Mouse (Mus musculus) gastrocnemius, adult 2 months (tissue): ENCODE measurements around the gene Tenm2. TPM values are rescaled to one million over a fixed set of nuclear protein-coding genes. Genes with fewer than 3 reads are reported as not detected.
A peak's percentile ranks its signal among the peaks of the same experiment; 100 is the strongest.

Source experiments
- DNase-seq: peaks from one replicate; pipeline ENCODE4 v3.0.0; 2022
- H3K27ac ChIP-seq: fragments of 200-600 bp; 2 replicates; pipeline ENCODE4 v1.8.1; 2022; ENCODE audit warnings: mild to moderate bottlenecking
- H3K4me3 ChIP-seq: fragments of 200-600 bp; 2 replicates; pipeline ENCODE4 v1.8.1; 2022; ENCODE audit warnings: mild to moderate bottlenecking, moderate library complexity
- CTCF ChIP-seq: fragments of 200-600 bp; IDR thresholded peaks from 2 replicates; pipeline ENCODE4 v1.8.1; 2022; ENCODE audit warnings: antibody characterized with exemption, mild to moderate bottlenecking, moderate library complexity
- intact Hi-C: fragments of 180-260 bp; cut with DNase I; formaldehyde crosslinking; loops from one replicate; pipeline ENCODE4 v1.15.1; 2025
- total RNA-seq, 2 experiments: library from RNA; stranded (reverse); gene quantifications; 2 replicates each; pipeline ENCODE4 v1.2.3; 2021

Tenm2 gene
- total RNA-seq, 2 experiments from 2014 or later, result 0.42 to 0.43 TPM

DNA sequence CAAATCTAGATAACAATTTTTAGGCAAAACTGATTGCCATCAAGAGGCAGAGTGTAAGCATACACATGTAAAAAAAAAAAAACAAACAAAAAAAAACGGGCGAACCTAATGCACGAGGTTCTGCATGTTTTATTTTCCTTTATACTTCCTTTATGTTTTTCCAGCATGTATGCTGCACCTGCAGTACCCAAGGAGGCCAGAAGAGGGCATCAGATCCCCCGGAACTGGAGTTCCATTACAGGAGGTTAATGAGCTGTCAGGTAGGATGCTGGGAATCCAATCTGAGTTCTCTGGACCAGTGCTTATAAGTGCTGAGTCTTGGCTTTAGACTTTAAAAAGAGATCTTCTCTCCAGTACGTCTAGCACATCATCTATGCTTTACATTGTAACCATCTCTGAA lies 189.1 kb downstream of the Tenm2 start:
- Histone ChIP-seq H3K4me3 (no peak overlapping the region), H3K27ac (no peak overlapping the region)
- peak; percentile 47 for TF ChIP-seq CTCF
- no peak for DNase-seq
- intact Hi-C loops, result no loop called here

DNA sequence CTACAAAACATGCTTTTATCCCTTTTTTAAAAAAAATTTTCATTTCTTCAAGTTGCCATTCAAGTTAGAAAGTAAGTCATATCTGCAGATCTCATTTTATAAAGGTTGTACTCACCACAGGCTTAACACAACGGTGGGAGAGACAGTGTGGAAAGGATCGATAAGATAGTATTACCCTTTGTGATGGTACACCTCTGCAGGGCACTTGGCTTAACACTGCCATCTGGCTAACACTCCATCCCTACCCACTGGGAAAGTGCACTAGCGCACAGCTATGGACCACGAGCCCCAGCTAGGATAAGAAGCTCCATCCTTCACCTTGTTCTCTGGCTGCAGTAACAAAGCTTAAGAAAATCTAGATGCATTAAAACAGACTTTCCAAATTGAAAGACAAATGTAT lies 194.5 kb downstream of the Tenm2 start:
- H3K4me3 ChIP-seq, result no peak overlapping the region
- TF ChIP-seq CTCF, result no peak
- no peak overlapping the region for H3K27ac ChIP-seq
- no peak for DNase-seq
- intact Hi-C loops, result no loop called here

GRCm38 (mm10) chr11:37039283-37039682 lies 196.5 kb downstream of the Tenm2 start:
- intact Hi-C loops, result no loop called here
- no peak for DNase-seq
- no peak for TF ChIP-seq CTCF
- H3K4me3 ChIP-seq, result no peak overlapping the region
- H3K27ac ChIP-seq, result no peak overlapping the region

DNA sequence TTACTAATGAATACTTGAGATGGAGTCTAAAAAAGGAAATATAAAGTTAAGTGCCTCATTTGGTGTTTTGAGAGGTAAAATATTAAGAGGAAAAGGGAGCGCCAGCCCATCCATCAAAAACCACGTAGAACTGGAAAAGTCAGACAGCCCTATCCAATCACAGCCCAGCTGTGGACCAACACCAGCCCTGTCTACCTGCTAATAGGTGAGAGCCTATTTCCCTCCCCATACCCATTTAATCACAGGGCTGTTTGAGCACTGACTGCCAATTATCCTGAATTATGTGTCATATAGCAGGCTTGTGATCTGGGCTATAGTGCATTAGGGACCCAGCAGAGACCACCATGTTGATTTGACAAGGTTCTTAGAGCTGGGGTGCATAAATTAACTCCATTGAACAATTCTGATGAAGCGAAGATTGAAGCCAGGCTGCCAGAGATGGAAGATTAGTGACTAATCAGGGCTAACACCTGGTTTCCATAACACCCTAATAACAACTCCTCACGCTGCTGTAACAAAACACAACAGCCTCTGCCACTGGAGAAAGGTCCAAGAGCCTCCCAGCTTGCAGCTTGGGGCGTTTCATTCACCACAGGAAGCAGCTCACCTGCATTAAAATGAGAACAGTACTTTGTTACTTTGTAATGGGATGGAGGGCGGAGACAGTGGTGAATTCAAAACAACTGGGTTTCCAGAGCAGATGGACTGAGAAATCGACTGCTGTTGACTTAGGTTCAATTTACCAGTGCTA lies 204.3 kb downstream of the Tenm2 start:
- no peak for DNase-seq

DNA sequence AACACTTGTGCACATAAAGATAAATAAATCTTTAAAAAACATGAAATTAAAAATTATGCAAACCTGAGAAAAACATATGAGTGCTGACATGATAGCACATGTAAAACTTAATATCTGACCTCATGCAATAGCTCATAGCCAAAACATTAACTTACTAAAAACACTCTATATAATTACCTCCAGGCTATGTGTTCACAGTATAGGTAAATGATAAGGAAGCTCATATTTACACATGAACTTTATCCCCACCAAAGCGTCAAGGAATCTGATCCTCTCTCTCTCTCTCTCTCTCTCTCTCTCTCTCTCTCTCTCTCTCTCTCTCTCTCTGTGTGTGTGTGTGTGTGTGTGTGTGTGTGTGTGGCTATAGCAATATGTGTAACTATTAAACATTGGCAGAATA lies 223.9 kb downstream of the Tenm2 start:
- DNase-seq, result no peak
- no peak for TF ChIP-seq CTCF
- intact Hi-C loops, result no loop called here
- Histone ChIP-seq H3K27ac (no peak overlapping the region), H3K4me3 (no peak overlapping the region)

More for the DNA sequence above, 204.3 kb downstream of the Tenm2 start:
- Histone ChIP-seq H3K4me3 (no peak overlapping the region), H3K27ac (no peak overlapping the region)
- intact Hi-C loops, result no loop called here
- no peak for TF ChIP-seq CTCF

GRCm38 (mm10) chr11:37009243-37009642 lies 226.5 kb downstream of the Tenm2 start:
- no peak for TF ChIP-seq CTCF
- no peak overlapping the region for H3K4me3 ChIP-seq
- intact Hi-C loops, result no loop called here

DNA sequence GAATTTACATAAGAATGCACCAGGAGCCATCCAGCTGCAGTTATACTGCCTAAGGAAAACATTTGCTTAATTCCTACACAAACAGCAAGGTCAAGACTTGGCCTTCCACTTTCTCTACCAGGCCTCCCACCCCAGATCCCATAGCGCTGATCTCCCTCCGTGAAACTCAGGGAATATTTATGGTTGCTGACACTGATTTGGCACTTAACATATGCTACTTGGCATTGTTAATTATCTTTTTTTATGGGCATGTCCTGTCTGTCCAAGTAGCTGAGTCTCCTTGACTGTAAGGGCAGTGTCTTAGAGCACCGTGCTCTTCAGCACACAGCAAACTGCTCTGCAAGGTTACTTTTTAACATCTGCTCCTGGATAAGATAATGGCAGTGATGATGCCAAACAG lies 238.1 kb downstream of the Tenm2 start:
- intact Hi-C loops, result no loop called here
- no peak overlapping the region for H3K4me3 ChIP-seq
- DNase-seq, result no peak
- no peak overlapping the region for H3K27ac ChIP-seq
- no peak for TF ChIP-seq CTCF

More at GRCm38 (mm10) chr11:37009243-37009642, 226.5 kb downstream of the Tenm2 start:
- no peak overlapping the region for H3K27ac ChIP-seq
- no peak for DNase-seq

DNA sequence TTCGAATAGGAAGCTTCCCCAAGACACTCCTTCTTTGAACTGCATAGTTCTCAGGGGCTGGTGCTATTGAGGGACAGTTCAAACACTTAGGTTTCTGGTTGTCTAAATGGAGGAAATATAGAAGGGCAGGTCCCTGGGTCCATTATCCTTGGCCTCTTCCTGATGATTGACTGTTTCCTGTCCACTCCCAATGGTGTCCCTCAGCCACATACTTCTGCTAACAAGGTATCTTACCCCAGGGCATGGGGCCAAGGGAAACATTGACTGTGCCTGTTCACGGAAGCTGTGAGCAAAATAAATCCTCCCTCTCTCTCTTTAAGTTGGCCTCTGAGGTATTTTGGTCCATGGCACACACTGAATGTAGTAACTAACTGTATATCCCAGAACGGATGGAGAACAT lies 244.9 kb downstream of the Tenm2 start:
- Histone ChIP-seq H3K27ac (no peak overlapping the region), H3K4me3 (no peak overlapping the region)
- no peak for TF ChIP-seq CTCF
- intact Hi-C loops, result no loop called here
- no peak for DNase-seq

DNA sequence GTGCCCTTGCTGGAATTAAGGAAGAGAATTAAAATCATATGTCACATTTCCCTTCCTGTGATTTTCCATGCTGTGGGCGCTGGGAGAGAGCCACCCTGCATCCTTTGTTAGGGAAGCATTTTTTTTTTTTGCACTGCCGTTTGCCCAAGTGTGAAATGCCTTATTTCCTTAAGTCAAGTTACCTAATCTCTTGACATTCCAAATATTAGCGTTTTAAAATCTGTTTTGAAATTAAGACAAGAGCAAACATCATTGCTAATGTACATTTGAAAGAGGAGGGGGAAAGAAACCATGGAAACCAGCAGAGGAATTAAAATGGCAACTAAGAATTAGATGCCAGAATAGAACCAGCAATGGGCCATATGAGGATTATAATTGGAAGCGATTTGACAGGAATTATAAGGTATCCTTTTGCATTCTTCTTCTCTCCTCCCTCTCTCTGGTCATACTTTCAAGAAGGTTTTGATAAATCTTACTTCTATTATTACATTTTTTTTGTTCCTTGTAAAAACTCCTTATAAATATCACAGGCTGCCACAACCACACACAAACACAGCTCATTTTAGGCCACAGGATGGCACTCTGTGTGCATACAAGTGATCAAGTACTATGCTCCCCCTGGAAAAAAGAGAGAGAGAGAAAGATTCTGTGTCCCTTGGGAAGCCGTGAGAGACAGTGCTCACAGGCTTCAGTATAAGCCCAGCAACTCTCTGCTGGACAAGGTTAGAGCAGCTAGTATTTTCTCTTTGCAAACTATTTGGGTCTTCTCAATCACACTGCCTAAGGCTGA lies 246.8 kb downstream of the Tenm2 start:
- H3K27ac ChIP-seq, result no peak overlapping the region
- H3K4me3 ChIP-seq, result no peak overlapping the region
- peak; percentile 4; the same call in 1 of the 2 replicates for TF ChIP-seq CTCF
- no peak for DNase-seq
- intact Hi-C loops, result no loop called here

DNA sequence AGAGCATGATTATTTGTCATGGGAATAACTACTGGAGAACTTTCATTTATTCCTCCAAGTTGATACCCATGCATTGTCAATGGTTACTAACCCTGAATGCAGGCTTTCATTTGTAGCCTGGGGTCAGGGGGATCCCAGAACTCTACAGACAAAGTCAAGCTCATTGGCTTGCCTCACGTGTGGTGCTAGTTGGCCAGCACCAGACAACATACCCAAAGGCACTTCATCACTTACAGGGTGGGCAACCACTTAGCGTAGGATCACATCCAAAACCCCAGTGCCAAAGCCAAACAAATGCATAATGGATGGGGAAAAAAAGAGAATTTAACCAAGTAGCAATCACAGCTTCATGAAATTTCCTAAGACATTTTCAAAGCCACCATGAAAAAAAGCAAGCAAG lies 261.6 kb downstream of the Tenm2 start:
- TF ChIP-seq CTCF, result no peak
- H3K4me3 ChIP-seq, result no peak overlapping the region
- H3K27ac ChIP-seq, result no peak overlapping the region
- intact Hi-C loops, result no loop called here
- no peak for DNase-seq

- no peak for TF ChIP-seq CTCF
These were observed 277.7 kb downstream of the Tenm2 start for GRCm38 (mm10) chr11:36958102-36958501.

DNA sequence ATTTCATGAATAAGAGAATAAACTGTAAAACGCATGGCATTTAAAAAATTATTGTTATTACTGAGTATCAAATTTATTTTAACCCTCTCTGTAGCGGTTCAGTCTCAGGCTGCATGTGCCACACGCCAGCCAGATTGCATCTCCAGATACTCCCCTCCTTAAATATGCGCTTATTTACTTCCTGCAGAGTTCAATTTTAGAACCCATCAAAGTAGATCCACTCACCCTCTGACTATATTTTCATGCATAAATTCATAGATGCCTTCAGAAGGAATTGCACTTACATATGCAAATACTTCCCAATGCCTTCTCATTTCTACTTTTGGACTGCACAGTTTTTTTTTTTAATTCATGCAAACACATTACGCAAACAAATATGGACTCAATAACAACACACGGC lies 294.3 kb downstream of the Tenm2 start:
- no peak for DNase-seq
- no peak for TF ChIP-seq CTCF
- intact Hi-C loops, result no loop called here
- Histone ChIP-seq H3K4me3 (no peak overlapping the region), H3K27ac (no peak overlapping the region)

More at GRCm38 (mm10) chr11:36958102-36958501, 277.7 kb downstream of the Tenm2 start:
- H3K27ac ChIP-seq, result no peak overlapping the region
- no peak overlapping the region for H3K4me3 ChIP-seq
- no peak for DNase-seq
- intact Hi-C loops, result no loop called here

GRCm38 (mm10) chr11:36940557-36941110 lies 295.1 kb downstream of the Tenm2 start:
- DNase-seq, result no peak
- Histone ChIP-seq H3K4me3 (no peak overlapping the region), H3K27ac (no peak overlapping the region)
- intact Hi-C loops, result no loop called here
- TF ChIP-seq CTCF, result no peak
